Mouse (Mus musculus) ES-E14 (cell line): Measurements from ENCODE around the gene 4930568D16Rik.

Experiments
- CHD2 ChIP-seq: IDR thresholded peaks from 2 replicates; pipeline ENCODE4 v1.6.1; 2014; ENCODE audit warnings: mild to moderate bottlenecking, low read depth, low read length, inconsistent platforms
- MAFK ChIP-seq: IDR thresholded peaks from 2 replicates; pipeline ENCODE4 v1.6.1; 2014; ENCODE audit warnings: mild to moderate bottlenecking, low read depth, low read length, inconsistent platforms; ENCODE audit not compliant: insufficient read depth
- ZNF384 ChIP-seq: IDR thresholded peaks from 2 replicates; pipeline ENCODE4 v1.6.1; 2012; ENCODE audit warnings: low read depth, low read length, inconsistent platforms

- TF ChIP-seq ZNF384 (no peak), MAFK (no peak), CHD2 (no peak)
These were observed 40.3 kb upstream of the 4930568D16Rik start for GRCm38 (mm10) chr2:35407878-35408277.
